Mouse (Mus musculus) C2C12 (cell line): ENCODE results near the gene Plcg2.

Experiments used
- CEBPB ChIP-seq: IDR thresholded peaks from one replicate; pipeline ENCODE4 v1.6.1; 2011; ENCODE audit warnings: low read depth, mild to moderate bottlenecking, control low read depth, moderate library complexity
- CTCF ChIP-seq: IDR thresholded peaks from one replicate; pipeline ENCODE4 v1.5.1; 2011; ENCODE audit not compliant: control insufficient read depth, insufficient read depth, insufficient read length
- FOSL1 ChIP-seq: IDR thresholded peaks from one replicate; pipeline ENCODE4 v1.8.0; 2011; ENCODE audit warnings: mild to moderate bottlenecking, low read length; ENCODE audit not compliant: poor library complexity, insufficient read depth, severe bottlenecking
- MAX ChIP-seq: IDR thresholded peaks from one replicate; pipeline ENCODE4 v1.6.1; 2011; ENCODE audit warnings: mild to moderate bottlenecking, control low read depth
- MYOG ChIP-seq: IDR thresholded peaks from one replicate; pipeline ENCODE4 v1.6.1; 2011; ENCODE audit not compliant: control insufficient read depth, insufficient read length; ENCODE audit errors: extremely low read depth
- USF1 ChIP-seq: IDR thresholded peaks from one replicate; pipeline ENCODE4 v1.6.1; 2011; ENCODE audit warnings: low read depth, mild to moderate bottlenecking, control low read depth, moderate library complexity

DNA sequence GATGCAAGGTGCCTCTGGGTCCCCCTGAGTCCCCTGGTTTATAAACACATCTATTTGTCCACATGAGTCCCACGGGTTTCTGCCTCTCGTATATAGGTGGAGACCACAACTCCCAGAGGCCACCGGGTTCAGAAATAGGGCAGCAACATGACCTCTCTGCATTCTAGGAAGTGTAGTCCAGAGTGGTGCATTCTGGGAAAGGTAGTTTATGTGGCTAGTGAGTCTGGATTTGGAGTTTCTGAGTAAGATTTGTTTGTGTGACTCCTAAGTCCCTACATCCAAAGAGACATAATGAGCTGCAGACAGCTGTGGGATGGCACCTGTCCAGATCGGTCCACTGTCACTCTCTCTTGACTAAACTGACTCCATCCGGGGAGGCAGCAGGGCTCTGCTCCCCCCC, 17.6 kb upstream of the Plcg2 start:
- TF ChIP-seq MAX (no peak), CTCF (no peak), FOSL1 (no peak), USF1 (no peak), CEBPB (no peak), MYOG (no peak)
